Mouse (Mus musculus): Measurements from ENCODE around the gene Ptpn1. TPM values are rescaled to one million over a fixed set of nuclear protein-coding genes. Genes with fewer than 3 reads are reported as not detected.

Gene Ptpn1
- 122 TPM for polyA plus RNA-seq (2017; shearing (Covaris generic))

GRCm38 (mm10) chr2:167931985-167932726, at the start of gene Ptpn1:
Ptpn1 (plus strand) TSS chr2:167932057.

GRCm38 (mm10) chr2:168009936-168010668, 78.2 kb downstream of the Ptpn1 start, which contains the start of gene Ripor3:
Ripor3 (minus strand) TSS chr2:168010618.

Other genes starting within 250 kb of the Ptpn1 start
- gene Cebpb, start 243.1 kb upstream of the Ptpn1 start, polyA plus RNA-seq (2017; shearing (Covaris generic)), result 0.19 TPM
- gene Tmem189, start 242.2 kb upstream of the Ptpn1 start, polyA plus RNA-seq (2017; shearing (Covaris generic)), result 9.8 TPM
- gene Ripor3, start 78.6 kb downstream of the Ptpn1 start, polyA plus RNA-seq (2017; shearing (Covaris generic)), result 0.63 TPM
- 0.61 TPM for gene Pard6b, start 148.9 kb downstream of the Ptpn1 start, polyA plus RNA-seq (2017; shearing (Covaris generic))